8 mouse cellular contexts compared by ENCODE assay signal in genomic region chr7:128288923-128289544, GRCm38 (mm10). TPM values are rescaled to one million over a fixed set of nuclear protein-coding genes. Genes with fewer than 3 reads are reported as not detected.
DNase-seq lines count a peak whose midpoint lies in the region; ATAC-seq and TF ChIP-seq lines count a peak whose summit lies in the region.

No protein-coding gene starts in this region.

- peak overlapping the region in 1 of 2 experiments; percentile 5; a peak in 1 of 4 replicates for H3K4me3 ChIP-seq in heart, embryonic 14.5 days (ENCODE audit: control insufficient read depth in 1 of 2, insufficient read depth in 1 of 2, low read depth in 1 of 2, low read length in 2 of 2)
- no peak overlapping the region; the same call in 1 of the 2 replicates for H3K4me3 ChIP-seq in E14TG2a.4 (replicated peaks; ENCODE audit: low read length)
- H3K4me3 ChIP-seq in embryonic facial prominence, embryonic 10.5 days: no peak overlapping the region
- H3K4me3 ChIP-seq in liver, embryonic 13.5 days (replicated peaks): peak overlapping the region; percentile 60

- peak overlapping the region; percentile 40 to 76 for H3K27ac ChIP-seq in heart, embryonic 14.5 days (replicated peaks in 1 of 2; ENCODE audit: control insufficient read depth in 1 of 2, insufficient read depth in 1 of 2, low read depth in 2 of 2, low read length in 2 of 2)
- peak overlapping the region; percentile 65 for H3K27ac ChIP-seq in embryonic facial prominence, embryonic 10.5 days (replicated peaks)
- H3K27ac ChIP-seq in liver, embryonic 13.5 days: peak overlapping the region; percentile 98

- peak overlapping the region; percentile 51 for H3K4me2 ChIP-seq in heart, embryonic 14.5 days (ENCODE audit: low read length)
- peak overlapping the region; percentile 79 for H3K4me2 ChIP-seq in liver, embryonic 13.5 days

- peak overlapping the region; percentile 61 for H3K9ac ChIP-seq in heart, embryonic 14.5 days (ENCODE audit: low read length)
- peak overlapping the region; percentile 79 for H3K9ac ChIP-seq in liver, embryonic 13.5 days

- peaks cover 40% of the 10 kb centered on the region for H3K36me3 ChIP-seq in heart, embryonic 14.5 days (ENCODE audit: control insufficient read depth, insufficient read depth, low read length)
- H3K36me3 ChIP-seq in E14TG2a.4 (ENCODE audit: insufficient read depth, low read length): peaks cover 50% of the 10 kb centered on the region
- peaks cover 73% of the 10 kb centered on the region for H3K36me3 ChIP-seq in embryonic facial prominence, embryonic 10.5 days (replicated peaks)
- H3K36me3 ChIP-seq in liver, embryonic 13.5 days: peaks cover 80% of the 10 kb centered on the region

- intact Hi-C loops in heart, postnatal 36 days (cut with DNase I): no loop called here

- peak; percentile 57 for TF ChIP-seq CTCF in E14TG2a.4 (conservative IDR thresholded peaks at IDR 0.05; ENCODE audit: low read length)

- 15% methylated on average over 9 of the region's 9 CpGs for WGBS in heart, embryonic 14.5 days
- 32% methylated on average over 9 of the region's 9 CpGs for WGBS in embryonic facial prominence, embryonic 10.5 days
- WGBS in liver, embryonic 13.5 days (ENCODE audit: insufficient replicate concordance): 15% methylated on average over 9 of the region's 9 CpGs

- ATAC-seq in heart, embryonic 14.5 days (ENCODE audit: insufficient number of reproducible peaks, insufficient read depth, low FRiP score, low read depth): peak; percentile 51
- peak; percentile 99 for ATAC-seq in liver, embryonic 13.5 days (ENCODE audit: low read depth)

- H3K4me1 ChIP-seq in heart, embryonic 14.5 days (ENCODE audit: control insufficient read depth in 2 of 2, insufficient read depth in 2 of 2, low read length in 2 of 2): peaks cover 9 to 16% of the 10 kb centered on the region in 2 experiments
- peaks cover 25% of the 10 kb centered on the region for H3K4me1 ChIP-seq in E14TG2a.4 (replicated peaks; ENCODE audit: low read depth, low read length)
- H3K4me1 ChIP-seq in embryonic facial prominence, embryonic 10.5 days: peaks cover 23% of the 10 kb centered on the region
- peaks cover 93% of the 10 kb centered on the region for H3K4me1 ChIP-seq in liver, embryonic 13.5 days (replicated peaks)

- H3K9me3 ChIP-seq in heart, embryonic 14.5 days (ENCODE audit: control insufficient read depth, low read length): no peaks in the 10 kb centered on the region
- no peaks in the 10 kb centered on the region for H3K9me3 ChIP-seq in E14TG2a.4 (ENCODE audit: low read length)
- no peaks in the 10 kb centered on the region for H3K9me3 ChIP-seq in embryonic facial prominence, embryonic 10.5 days
- H3K9me3 ChIP-seq in liver, embryonic 13.5 days (replicated peaks): no peaks in the 10 kb centered on the region

- no peak for DNase-seq in heart, postnatal 36 days
- peak; percentile 61 for DNase-seq in embryonic facial prominence, embryonic 10.5 days (ENCODE audit: low spot score)
- peak; percentile 77 for DNase-seq in liver, embryonic 13.5 days
- no peak for DNase-seq in left cerebral cortex, adult 9 months (ENCODE audit: low spot score in 2 of 2)
- no peak for DNase-seq in right cerebral cortex, adult 18-20 months
- DNase-seq in right cerebral cortex, postnatal 10 days (ENCODE audit: low spot score in 2 of 2): no peak

- H3K27me3 ChIP-seq in heart, embryonic 14.5 days (ENCODE audit: control insufficient read depth, insufficient read depth, low read length): no peaks in the 10 kb centered on the region
- H3K27me3 ChIP-seq in E14TG2a.4 (ENCODE audit: insufficient read depth, low read length): no peaks in the 10 kb centered on the region
- H3K27me3 ChIP-seq in embryonic facial prominence, embryonic 10.5 days (replicated peaks; ENCODE audit: low read depth, poor library complexity, severe bottlenecking): peaks cover 18% of the 10 kb centered on the region
- no peaks in the 10 kb centered on the region for H3K27me3 ChIP-seq in liver, embryonic 13.5 days

RNA-seq across cellular contexts. Expression of gene BC017158, which starts 8.9 kb away (rescaled TPM):
- polyA plus RNA-seq in heart, embryonic 14.5 days (2014; fragmentation: Nextera tagmentation; extraction: Ambion mirVana): 15.1 and 16.3 TPM in 2 replicates
- 1 to 10 TPM; 5.2 to 6.3 TPM for total RNA-seq in heart, postnatal 36 days (2021)
- 24.6 and 27.3 TPM in 2 replicates for polyA plus RNA-seq in embryonic facial prominence, embryonic 10.5 days (2016; fragmentation: Nextera tagmentation; extraction: Ambion mirVana)
- polyA plus RNA-seq in liver, embryonic 13.5 days (2015; fragmentation: Nextera tagmentation; extraction: Ambion mirVana): 16.7 and 21.4 TPM in 2 replicates

RNA-seq across cellular contexts. Expression of gene Slc5a2, which starts 23.6 kb away (rescaled TPM):
- 0.22 and 0.36 TPM in 2 replicates for polyA plus RNA-seq in heart, embryonic 14.5 days (2014; fragmentation: Nextera tagmentation; extraction: Ambion mirVana)
- total RNA-seq in heart, postnatal 36 days (2021): not detected
- 0.10 and 0.28 TPM in 2 replicates for polyA plus RNA-seq in embryonic facial prominence, embryonic 10.5 days (2016; fragmentation: Nextera tagmentation; extraction: Ambion mirVana)
- 1.6 and 2.4 TPM in 2 replicates for polyA plus RNA-seq in liver, embryonic 13.5 days (2015; fragmentation: Nextera tagmentation; extraction: Ambion mirVana)

RNA-seq across cellular contexts. Expression of gene Tgfb1i1, which starts 42.4 kb away (rescaled TPM):
- polyA plus RNA-seq in heart, embryonic 14.5 days (2014; fragmentation: Nextera tagmentation; extraction: Ambion mirVana): 147 and 153 TPM in 2 replicates
- 10 to 100 TPM; 17.4 to 20.8 TPM for total RNA-seq in heart, postnatal 36 days (2021)
- polyA plus RNA-seq in embryonic facial prominence, embryonic 10.5 days (2016; fragmentation: Nextera tagmentation; extraction: Ambion mirVana): 23.6 and 25.3 TPM in 2 replicates
- 14.3 and 17.8 TPM in 2 replicates for polyA plus RNA-seq in liver, embryonic 13.5 days (2015; fragmentation: Nextera tagmentation; extraction: Ambion mirVana)

RNA-seq across cellular contexts. Expression of gene 9130023H24Rik, which starts 51.2 kb away (rescaled TPM):
- polyA plus RNA-seq in heart, embryonic 14.5 days (2014; fragmentation: Nextera tagmentation; extraction: Ambion mirVana): 6.4 and 7.4 TPM in 2 replicates
- 1 to 10 TPM; 2.9 to 4.2 TPM for total RNA-seq in heart, postnatal 36 days (2021)
- polyA plus RNA-seq in embryonic facial prominence, embryonic 10.5 days (2016; fragmentation: Nextera tagmentation; extraction: Ambion mirVana): 9.2 and 10.4 TPM in 2 replicates
- 1.9 and 2.8 TPM in 2 replicates for polyA plus RNA-seq in liver, embryonic 13.5 days (2015; fragmentation: Nextera tagmentation; extraction: Ambion mirVana)

RNA-seq across cellular contexts. Expression of gene Armc5, which starts 51.9 kb away (rescaled TPM):
- 8.2 and 8.5 TPM in 2 replicates for polyA plus RNA-seq in heart, embryonic 14.5 days (2014; fragmentation: Nextera tagmentation; extraction: Ambion mirVana)
- total RNA-seq in heart, postnatal 36 days (2021): 1 to 10 TPM; 7.4 to 8.4 TPM
- 17.5 and 19.1 TPM in 2 replicates for polyA plus RNA-seq in embryonic facial prominence, embryonic 10.5 days (2016; fragmentation: Nextera tagmentation; extraction: Ambion mirVana)
- polyA plus RNA-seq in liver, embryonic 13.5 days (2015; fragmentation: Nextera tagmentation; extraction: Ambion mirVana): 8.3 and 8.4 TPM in 2 replicates

Comparison
In these comparisons a context has a peak if more than half of its experiments do, and no peak if none do; other contexts are left out.
1. DNase-seq: peak in embryonic facial prominence, embryonic 10.5 days (single experiment) and liver, embryonic 13.5 days (single experiment); none in heart, postnatal 36 days (0 of 2), left cerebral cortex, adult 9 months (0 of 2), right cerebral cortex, adult 18-20 months (single experiment) and right cerebral cortex, postnatal 10 days (0 of 2).
2. Peak in every context shown above with its lines, with median percentiles within 50 percentile points of each other: H3K27ac ChIP-seq.